Mouse (Mus musculus) heart, embryonic 16.5 days (tissue): ENCODE results near the gene Fkbp10. TPM values are rescaled to one million over a fixed set of nuclear protein-coding genes. Genes with fewer than 3 reads are reported as not detected.

Source experiments
- ATAC-seq: fragments of 200-750 bp; cut with Nextera tagmentation; replicated peaks from 2 replicates; pipeline ENCODE4 v1.8.0; 2017; ENCODE audit warnings: moderate number of reproducible peaks; ENCODE audit not compliant: insufficient read depth, low FRiP score; ENCODE audit errors: extremely low read depth
- H3K27ac ChIP-seq: fragments of 300-500 bp; sonication (generic); 2 replicates; pipeline ENCODE4 v1.5.1; 2014; ENCODE audit warnings: mild to moderate bottlenecking, low read length, control low read depth, moderate library complexity
- H3K27me3 ChIP-seq: fragments of 300-500 bp; sonication (generic); 2 replicates; pipeline ENCODE4 v1.6.1; 2014; ENCODE audit warnings: low read length, mixed read lengths; ENCODE audit not compliant: control insufficient read depth, insufficient read depth
- H3K36me3 ChIP-seq: fragments of 300-500 bp; sonication (generic); 2 replicates; pipeline ENCODE4 v1.6.1; 2014; ENCODE audit not compliant: control insufficient read depth, insufficient read depth
- H3K4me1 ChIP-seq: fragments of 300-500 bp; sonication (generic); 2 replicates; pipeline ENCODE4 v1.6.1; 2014; ENCODE audit warnings: low read length, mixed read lengths; ENCODE audit not compliant: control insufficient read depth, insufficient read depth
- H3K4me2 ChIP-seq: fragments of 300-500 bp; sonication (generic); 2 replicates; pipeline ENCODE4 v1.6.1; 2014; ENCODE audit warnings: low read depth, mild to moderate bottlenecking, control low read depth, low read length
- H3K4me3 ChIP-seq: fragments of 300-500 bp; sonication (generic); 2 replicates; pipeline ENCODE4 v1.5.1; 2014; ENCODE audit warnings: mild to moderate bottlenecking, control low read depth, low read length
- H3K9ac ChIP-seq: fragments of 300-500 bp; sonication (generic); 2 replicates; pipeline ENCODE4 v1.6.1; 2014; ENCODE audit warnings: low read length, control low read depth
- H3K9me3 ChIP-seq: fragments of 300-500 bp; sonication (generic); replicated peaks from 2 replicates; pipeline ENCODE4 v1.6.1; 2016; ENCODE audit warnings: low read length; ENCODE audit not compliant: control insufficient read depth
- WGBS: fragments of 180-500 bp; shearing (Covaris S2); extraction: QIAGEN DNeasy Blood & Tissue Kit; methylation state at CpG from one replicate; pipeline ENCODE4 v1.1.7; 2014; 5-methylcytosine and 5-hydroxymethylcytosine counted together
- polyA plus RNA-seq: library from polyadenylated mRNA; unstranded; fragments of >200 nt; fragmentation: Nextera tagmentation; extraction: Ambion mirVana; gene quantifications from 2 replicates; pipeline ENCODE4 v1.2.1, GENCODE M21; 2015

Gene Fkbp10
- polyA plus RNA-seq, 1 experiment from 2014 or later, result 89.4 TPM

DNA sequence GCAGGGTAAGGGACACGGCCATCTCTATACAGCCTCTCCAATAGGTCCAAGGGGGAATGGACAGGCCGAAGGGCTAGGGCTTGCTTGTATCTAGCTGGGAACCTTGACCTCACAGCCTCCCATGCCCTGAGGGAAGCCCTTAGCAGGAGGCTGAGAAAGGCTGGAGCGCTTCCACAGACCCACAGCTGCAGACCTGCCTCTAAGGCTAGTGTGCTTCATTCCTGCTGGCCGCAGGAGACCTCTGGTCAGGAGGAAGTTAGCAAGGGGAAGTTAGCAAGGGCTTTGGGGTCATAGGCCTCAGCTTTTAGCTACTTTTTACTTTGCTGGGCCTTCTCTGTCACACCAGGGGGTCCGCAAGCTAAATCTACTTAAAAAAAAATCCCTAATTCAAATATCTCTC, 37.1 kb upstream of the Fkbp10 start:
- Histone ChIP-seq H3K4me1 (no peaks in the 10 kb centered on the region), H3K27me3 (no peaks in the 10 kb centered on the region), H3K4me2 (no peak overlapping the region), H3K27ac (no peak overlapping the region), H3K4me3 (no peak overlapping the region), H3K9ac (no peak overlapping the region), H3K36me3 (peaks cover 78% of the 10 kb centered on the region), H3K9me3 (no peaks in the 10 kb centered on the region)
- ATAC-seq, result no peak
- WGBS, result 92% methylated on average over 5 of the region's 5 CpGs

DNA sequence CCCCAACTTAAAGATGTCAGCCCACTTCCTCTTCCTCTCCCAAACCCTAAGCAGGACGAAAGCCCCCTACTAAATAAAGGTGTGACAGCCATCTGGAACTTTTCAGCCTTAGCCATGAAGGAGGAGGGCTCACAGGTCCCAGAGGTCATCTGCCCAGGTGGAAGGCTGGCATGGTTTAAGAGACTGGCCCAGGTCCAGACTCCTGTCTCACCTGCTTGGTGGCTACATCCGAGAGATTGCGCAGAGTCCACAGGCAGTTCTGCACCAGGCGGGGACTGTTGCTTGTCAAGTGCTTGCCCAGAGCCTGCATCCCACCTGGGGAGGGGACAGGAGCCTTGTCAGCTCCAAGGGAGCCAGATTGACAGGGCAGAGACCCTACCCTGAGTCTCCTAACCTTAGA, 36.2 kb upstream of the Fkbp10 start:
- 78% methylated on average over 4 of the region's 4 CpGs for WGBS

DNA sequence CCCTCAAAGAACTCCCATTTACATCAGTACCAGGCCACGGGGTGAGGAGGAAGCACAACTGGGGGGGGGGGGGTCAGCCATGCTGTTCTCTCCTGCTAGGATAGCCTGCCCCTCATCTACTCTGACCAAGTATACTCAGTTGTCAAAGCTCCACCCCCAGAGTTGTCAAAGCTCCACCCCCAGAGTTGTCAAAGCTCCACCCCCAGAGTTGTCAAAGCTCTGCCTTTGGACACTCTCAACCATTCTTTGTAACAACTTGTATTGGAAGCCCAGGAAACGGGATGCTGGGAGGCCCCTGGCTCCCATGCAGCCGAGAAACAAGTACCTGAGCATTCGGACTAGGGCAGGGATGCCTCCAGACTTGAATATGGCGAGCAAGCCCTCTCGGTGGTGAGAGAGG, 32.8 kb upstream of the Fkbp10 start:
- no peak for ATAC-seq
- Histone ChIP-seq H3K4me2 (no peak overlapping the region), H3K36me3 (peaks cover 69% of the 10 kb centered on the region)

More for the DNA sequence above, 36.2 kb upstream of the Fkbp10 start:
- no peaks in the 10 kb centered on the region for H3K27me3 ChIP-seq
- H3K9ac ChIP-seq, result no peak overlapping the region
- H3K4me3 ChIP-seq, result no peak overlapping the region
- H3K36me3 ChIP-seq, result peaks cover 75% of the 10 kb centered on the region
- H3K4me2 ChIP-seq, result no peak overlapping the region
- no peaks in the 10 kb centered on the region for H3K9me3 ChIP-seq
- ATAC-seq, result no peak
- no peaks in the 10 kb centered on the region for H3K4me1 ChIP-seq
- no peak overlapping the region for H3K27ac ChIP-seq

DNA sequence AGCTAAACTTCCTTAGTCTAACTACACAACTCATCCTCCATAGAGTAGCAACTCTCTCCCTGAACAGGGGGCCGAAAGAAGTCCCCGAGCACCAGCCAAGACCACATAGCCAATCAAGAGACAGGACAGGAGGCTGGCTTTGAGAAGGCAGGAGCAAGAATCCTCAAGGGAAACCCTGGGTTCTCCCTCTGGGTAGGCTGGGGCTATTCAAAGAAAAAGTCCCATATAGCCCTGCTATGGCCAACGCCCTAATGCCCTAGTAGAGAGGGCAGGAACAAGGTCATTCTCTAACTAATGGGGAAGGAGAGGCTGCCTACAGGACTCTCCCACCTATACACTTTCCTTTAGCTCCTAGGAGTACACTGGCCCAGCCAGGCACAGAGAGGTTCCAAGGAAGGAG, 30.5 kb upstream of the Fkbp10 start:
- Histone ChIP-seq H3K36me3 (peaks cover 49% of the 10 kb centered on the region), H3K4me2 (no peak overlapping the region), H3K4me3 (no peak overlapping the region), H3K9ac (no peak overlapping the region), H3K9me3 (no peaks in the 10 kb centered on the region), H3K4me1 (peaks cover 37% of the 10 kb centered on the region), H3K27me3 (no peaks in the 10 kb centered on the region), H3K27ac (no peak overlapping the region)
- WGBS, result 86% methylated on average over 3 of the region's 3 CpGs
- no peak for ATAC-seq

More for the DNA sequence above, 32.8 kb upstream of the Fkbp10 start:
- 79% methylated on average over 6 of the region's 6 CpGs for WGBS
- Histone ChIP-seq H3K9me3 (no peaks in the 10 kb centered on the region), H3K27me3 (no peaks in the 10 kb centered on the region), H3K9ac (no peak overlapping the region), H3K27ac (no peak overlapping the region), H3K4me1 (peaks cover 13% of the 10 kb centered on the region), H3K4me3 (no peak overlapping the region)

DNA sequence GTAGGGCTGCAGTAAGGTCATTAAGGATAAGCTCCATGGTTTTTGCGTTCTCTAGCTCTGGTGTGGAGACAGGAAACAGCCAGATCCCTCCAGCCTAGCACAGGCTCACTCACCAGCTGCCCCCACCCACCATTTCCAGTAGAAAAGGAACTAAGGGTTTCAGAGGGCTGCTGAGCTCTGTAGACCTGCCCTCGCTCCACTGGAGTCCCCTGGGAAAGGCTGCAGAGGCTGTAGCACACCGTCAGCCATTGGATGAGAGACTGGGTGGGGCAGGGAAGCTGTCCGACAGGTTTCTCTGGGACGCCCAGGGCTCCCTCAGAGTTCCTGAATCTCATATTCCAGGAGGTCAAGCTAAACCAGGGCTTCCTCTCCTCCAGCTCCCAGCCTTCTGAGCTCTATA, 28.9 kb upstream of the Fkbp10 start:
- no peak for ATAC-seq
- no peaks in the 10 kb centered on the region for H3K9me3 ChIP-seq
- H3K9ac ChIP-seq, result no peak overlapping the region
- 55% methylated on average over 5 of the region's 5 CpGs for WGBS
- peaks cover 52% of the 10 kb centered on the region for H3K4me1 ChIP-seq
- no peak overlapping the region for H3K4me2 ChIP-seq
- H3K4me3 ChIP-seq, result no peak overlapping the region
- H3K27ac ChIP-seq, result peak overlapping the region; percentile 94
- peaks cover 40% of the 10 kb centered on the region for H3K36me3 ChIP-seq
- no peaks in the 10 kb centered on the region for H3K27me3 ChIP-seq

- 85% methylated on average over 6 of the region's 6 CpGs for WGBS
- peak overlapping the region; percentile 94 for H3K27ac ChIP-seq
- H3K27me3 ChIP-seq, result no peaks in the 10 kb centered on the region
- ATAC-seq, result no peak
- peaks cover 57% of the 10 kb centered on the region for H3K4me1 ChIP-seq
- peak overlapping the region; percentile 59 for H3K4me2 ChIP-seq
- no peak overlapping the region for H3K4me3 ChIP-seq
- peak overlapping the region; percentile 66 for H3K9ac ChIP-seq
- H3K36me3 ChIP-seq, result peaks cover 34% of the 10 kb centered on the region
- no peaks in the 10 kb centered on the region for H3K9me3 ChIP-seq
These were observed 28.4 kb upstream of the Fkbp10 start for GRCm38 (mm10) chr11:100387111-100387510.

DNA sequence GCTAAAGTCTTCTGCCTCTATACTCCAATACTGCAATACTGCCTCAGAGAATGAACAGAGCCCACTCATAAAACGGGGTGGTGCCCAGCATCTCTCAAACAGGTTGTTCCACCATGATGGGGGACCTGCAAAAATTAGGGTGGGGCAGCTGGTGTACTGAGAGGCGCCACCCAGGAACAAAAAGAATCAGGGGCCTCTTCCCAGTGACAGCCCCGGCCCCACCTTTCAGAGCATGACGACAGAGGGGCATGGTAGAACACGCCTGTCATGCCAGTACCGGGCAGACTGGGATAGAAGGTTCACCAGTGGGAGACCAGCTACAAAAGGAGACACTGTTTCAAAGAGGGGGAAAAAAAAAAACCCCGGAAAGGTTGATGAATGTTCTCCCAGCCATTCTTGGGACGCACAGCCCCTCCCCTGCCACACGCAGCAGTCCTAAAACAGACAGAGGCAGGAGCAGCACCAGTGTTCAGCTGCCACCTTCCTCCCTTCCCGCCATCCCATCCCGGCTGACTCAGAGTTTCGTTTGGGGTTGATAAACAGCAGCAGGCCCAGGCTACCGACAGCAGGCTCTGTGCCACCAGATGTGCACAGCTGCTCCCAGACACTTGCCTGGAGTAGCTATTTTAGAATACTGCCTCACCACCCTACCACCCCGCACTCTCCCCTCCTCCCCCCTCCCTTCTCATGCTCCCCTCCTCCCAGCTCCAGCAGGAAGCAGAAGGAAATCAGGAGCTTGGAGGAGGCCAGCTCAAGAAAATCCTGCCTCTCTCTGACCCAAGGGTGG, 27.7 kb upstream of the Fkbp10 start:
- Histone ChIP-seq H3K36me3 (peaks cover 28% of the 10 kb centered on the region), H3K4me2 (peak overlapping the region; percentile 59), H3K4me1 (peaks cover 63% of the 10 kb centered on the region), H3K9me3 (no peaks in the 10 kb centered on the region), H3K4me3 (peak overlapping the region; percentile 11), H3K27ac (peak overlapping the region; percentile 94), H3K27me3 (no peaks in the 10 kb centered on the region), H3K9ac (peak overlapping the region; percentile 66)
- 23% methylated on average over 14 of the region's 14 CpGs for WGBS
- ATAC-seq, result peak; percentile 68

- 38% methylated on average over 6 of the region's 6 CpGs for WGBS
- Histone ChIP-seq H3K9me3 (no peaks in the 10 kb centered on the region), H3K27me3 (no peaks in the 10 kb centered on the region), H3K4me1 (peaks cover 71% of the 10 kb centered on the region), H3K27ac (peak overlapping the region; percentile 94), H3K4me3 (peak overlapping the region; percentile 3; the same call in 1 of the 2 replicates), H3K36me3 (peaks cover 21% of the 10 kb centered on the region), H3K4me2 (peak overlapping the region; percentile 59), H3K9ac (peak overlapping the region; percentile 66)
- ATAC-seq, result no peak
These were observed 26.9 kb upstream of the Fkbp10 start for GRCm38 (mm10) chr11:100388588-100388987.

- Histone ChIP-seq H3K36me3 (peaks cover 11% of the 10 kb centered on the region), H3K9ac (peak overlapping the region; percentile 56), H3K9me3 (no peaks in the 10 kb centered on the region), H3K27ac (peak overlapping the region; percentile 91), H3K4me2 (peak overlapping the region; percentile 27), H3K27me3 (no peaks in the 10 kb centered on the region), H3K4me3 (no peak overlapping the region), H3K4me1 (peaks cover 85% of the 10 kb centered on the region)
- peak; percentile 20 for ATAC-seq
- WGBS, result 14% methylated on average over 8 of the region's 8 CpGs
These were observed 25.5 kb upstream of the Fkbp10 start for GRCm38 (mm10) chr11:100389931-100390445.
